Mouse (Mus musculus) heart, postnatal 0 days (tissue): ENCODE data around the gene Farp1.

Experiments
- CTCF ChIP-seq: IDR thresholded peaks from 2 replicates; pipeline ENCODE4 v1.5.1; 2016; ENCODE audit warnings: antibody characterized with exemption, control low read depth, low read depth
- EP300 ChIP-seq: IDR thresholded peaks from 2 replicates; pipeline ENCODE4 v1.6.1; 2016; ENCODE audit warnings: antibody characterized with exemption, low read depth

DNA sequence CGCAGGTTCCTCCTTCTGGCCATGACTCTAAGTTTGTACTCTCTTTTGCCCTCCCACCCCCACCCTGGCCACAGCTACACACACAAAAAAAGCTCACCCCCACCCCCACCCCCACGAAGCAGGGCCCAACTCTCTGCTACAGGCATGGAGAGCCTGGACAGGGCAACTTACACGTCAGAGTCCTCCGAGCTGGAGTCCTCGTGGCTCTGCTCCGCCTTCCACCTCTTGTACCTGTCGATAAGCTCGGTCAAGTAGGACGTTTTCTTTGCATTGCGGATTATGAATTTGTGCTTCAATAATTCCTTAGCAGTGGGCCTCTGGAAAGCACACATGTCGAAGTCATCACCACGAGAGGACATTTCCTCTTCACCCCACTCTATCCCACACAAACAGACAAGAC lies 259.5 kb downstream of the Farp1 start:
- no peak for TF ChIP-seq CTCF
- no peak for TF ChIP-seq EP300
